Mouse (Mus musculus): ENCODE measurements around the gene Rps18. TPM values are rescaled to one million over a fixed set of nuclear protein-coding genes. Genes with fewer than 3 reads are reported as not detected.

Gene Rps18
- total and polyA plus RNA-seq, 3 experiments, result 286 to 1,183 TPM; not detected in 1

DNA sequence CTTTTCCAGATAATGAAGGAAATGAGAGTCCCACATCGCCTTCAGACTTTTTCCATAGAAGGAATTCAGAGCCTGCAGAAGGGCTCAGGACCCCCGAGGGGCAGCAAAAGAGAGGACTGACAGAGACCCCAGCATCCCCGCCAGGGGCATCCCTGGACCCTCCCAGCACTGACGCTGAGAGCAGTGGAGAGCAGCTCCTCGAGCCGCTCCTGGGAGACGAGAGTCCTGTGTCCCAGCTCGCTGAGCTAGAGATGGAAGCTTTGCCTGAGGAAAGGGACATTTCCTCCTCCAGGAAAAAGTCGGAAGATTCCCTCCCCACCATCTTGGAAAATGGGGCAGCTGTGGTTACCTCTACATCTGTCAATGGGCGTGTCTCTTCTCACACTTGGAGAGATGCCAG is 42.5 kb downstream of the Rps18 start:
- Histone ChIP-seq H3K4me1 (ENCODE audit: control insufficient read depth in 1 of 2, insufficient read depth in 2 of 2, low read length in 2 of 2) (peaks cover 4 to 16% of the 10 kb centered on the region in 2 experiments; a peak in 2 of 4 replicates), H3K79me2 (ENCODE audit: control insufficient read depth, insufficient read depth, low read length, poor library complexity) (peaks cover 37% of the 10 kb centered on the region), H3K4me3 (ENCODE audit: control insufficient read depth in 1 of 2, insufficient read depth in 1 of 2, low read depth in 2 of 2, low read length in 2 of 2) (no peak overlapping the region), H3K27ac (ENCODE audit: control insufficient read depth, low read depth, low read length) (no peak overlapping the region), H3K36me3 (ENCODE audit: control insufficient read depth in 1 of 2, insufficient read depth in 2 of 2, low read length in 2 of 2) (peaks cover 0 to 12% of the 10 kb centered on the region in 2 experiments), H3K27me3 (ENCODE audit: control insufficient read depth in 1 of 2, insufficient read depth in 2 of 2, low read length in 2 of 2) (no peaks in the 10 kb centered on the region), H3K9me3 (replicated peaks; ENCODE audit: insufficient read depth, low read length) (no peaks in the 10 kb centered on the region), H3K9ac (ENCODE audit: control insufficient read depth, low read depth, low read length, poor library complexity, severe bottlenecking) (no peak overlapping the region)
- TF ChIP-seq RAD21 (IDR thresholded peaks at IDR 0.05; ENCODE audit: low read depth, low read length) (no peak), MAFK (IDR thresholded peaks at IDR 0.05; ENCODE audit: borderline replicate concordance, low read depth, low read length) (no peak), TBP (IDR thresholded peaks at IDR 0.05; ENCODE audit: low read depth, low read length) (no peak), ELF1 (IDR thresholded peaks at IDR 0.05; ENCODE audit: low read depth, low read length) (no peak), ETS1 (IDR thresholded peaks at IDR 0.05; ENCODE audit: low read depth, low read length) (no peak)
- DNase-seq (ENCODE audit: low read depth, low spot score), result no peak

DNA sequence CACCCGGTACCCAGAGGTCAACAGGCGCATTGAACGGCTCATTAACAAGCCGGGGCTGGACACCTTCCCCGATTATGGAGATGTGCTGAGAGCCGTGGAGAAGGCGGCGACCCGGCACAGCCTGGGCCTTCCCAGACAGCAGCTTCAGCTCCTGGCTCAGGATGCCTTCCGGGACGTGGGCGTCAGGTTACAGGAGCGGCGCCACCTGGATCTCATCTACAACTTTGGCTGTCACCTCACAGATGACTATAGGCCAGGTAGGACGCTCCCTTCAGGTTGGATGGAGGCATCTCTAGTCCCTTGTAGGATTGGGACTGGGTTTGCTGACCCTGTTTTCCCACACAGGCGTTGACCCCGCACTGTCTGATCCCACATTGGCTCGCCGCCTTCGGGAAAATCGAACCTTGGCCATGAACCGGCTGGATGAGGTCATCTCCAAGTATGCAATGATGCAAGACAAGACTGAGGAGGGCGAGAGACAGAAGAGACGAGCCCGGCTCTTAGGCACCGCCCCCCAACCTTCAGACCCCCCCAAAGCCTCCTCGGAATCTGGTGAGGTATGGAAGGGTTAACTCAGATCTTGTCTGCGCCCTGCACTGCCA is 43.9 kb downstream of the Rps18 start:
- no peak for TF ChIP-seq ZMIZ1 (IDR thresholded peaks at IDR 0.05; ENCODE audit: low read depth, low read length)
- TF ChIP-seq SMC3 (IDR thresholded peaks at IDR 0.05; ENCODE audit: low read depth, low read length), result no peak
- no peak for TF ChIP-seq BHLHE40 (IDR thresholded peaks at IDR 0.05; ENCODE audit: borderline replicate concordance, low read depth, low read length)
- TF ChIP-seq E2F4 (IDR thresholded peaks at IDR 0.05; ENCODE audit: borderline replicate concordance, low read depth, low read length), result no peak
- TF ChIP-seq JUND (IDR thresholded peaks at IDR 0.05; ENCODE audit: low read depth, low read length), result no peak
- DNase-seq (ENCODE audit: low read depth, low spot score), result no peak
- no peak overlapping the region for H3K9ac ChIP-seq (ENCODE audit: control insufficient read depth, low read depth, low read length, poor library complexity, severe bottlenecking)
- H3K4me1 ChIP-seq (ENCODE audit: control insufficient read depth in 1 of 2, insufficient read depth in 2 of 2, low read length in 2 of 2), result peaks cover 4 to 20% of the 10 kb centered on the region in 2 experiments; a peak in 3 of 4 replicates
- H3K9me3 ChIP-seq (replicated peaks; ENCODE audit: insufficient read depth, low read length), result no peaks in the 10 kb centered on the region
- H3K27ac ChIP-seq (ENCODE audit: control insufficient read depth, low read depth, low read length), result no peak overlapping the region
- H3K27me3 ChIP-seq (ENCODE audit: control insufficient read depth in 1 of 2, insufficient read depth in 2 of 2, low read length in 2 of 2), result no peaks in the 10 kb centered on the region
- no peak overlapping the region for H3K4me3 ChIP-seq (ENCODE audit: control insufficient read depth in 1 of 2, insufficient read depth in 1 of 2, low read depth in 2 of 2, low read length in 2 of 2)
- H3K36me3 ChIP-seq (ENCODE audit: control insufficient read depth in 1 of 2, insufficient read depth in 2 of 2, low read length in 2 of 2), result peaks cover 0 to 16% of the 10 kb centered on the region in 2 experiments
- peaks cover 36% of the 10 kb centered on the region for H3K79me2 ChIP-seq (ENCODE audit: control insufficient read depth, insufficient read depth, low read length, poor library complexity)

DNA sequence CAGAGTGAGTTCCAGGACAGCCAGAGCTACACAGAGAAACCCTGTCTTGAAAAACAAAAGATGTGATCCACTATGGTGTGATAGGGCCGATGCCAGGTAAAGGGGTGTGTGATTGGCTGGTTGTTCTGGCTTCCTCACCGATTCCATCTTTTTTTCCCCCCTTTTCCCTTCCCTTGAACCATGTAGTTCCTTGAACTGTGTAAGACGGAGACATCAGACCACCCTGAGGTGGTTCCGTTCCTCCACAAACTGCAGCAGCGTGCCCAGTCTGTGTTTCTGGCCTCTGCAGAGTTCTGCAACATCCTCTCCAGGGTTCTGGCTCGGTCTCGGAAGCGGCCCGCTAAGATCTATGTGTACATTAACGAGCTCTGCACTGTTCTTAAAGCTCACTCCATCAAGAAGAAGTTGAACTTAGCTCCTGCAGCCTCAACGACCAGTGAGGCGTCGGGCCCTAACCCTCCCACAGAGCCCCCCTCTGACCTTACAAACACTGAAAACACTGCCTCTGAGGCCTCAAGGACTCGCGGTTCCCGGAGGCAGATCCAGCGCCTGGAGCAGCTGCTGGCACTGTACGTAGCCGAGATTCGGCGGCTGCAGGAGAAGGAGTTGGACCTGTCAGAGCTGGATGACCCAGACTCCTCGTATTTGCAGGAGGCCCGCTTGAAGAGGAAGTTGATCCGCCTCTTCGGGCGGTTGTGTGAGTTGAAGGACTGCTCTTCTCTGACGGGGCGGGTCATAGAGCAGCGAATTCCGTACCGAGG is 44.6 kb downstream of the Rps18 start:
- no peak overlapping the region for H3K9ac ChIP-seq (ENCODE audit: control insufficient read depth, low read depth, low read length, poor library complexity, severe bottlenecking)
- TF ChIP-seq MYC (IDR thresholded peaks at IDR 0.05; ENCODE audit: low read depth, low read length) (no peak), USF2 (IDR thresholded peaks at IDR 0.05; ENCODE audit: borderline replicate concordance in 1 of 2, insufficient read depth in 1 of 2, low read depth in 1 of 2, low read length in 2 of 2) (no peak), USF1 (IDR thresholded peaks at IDR 0.05; ENCODE audit: low read depth, low read length) (no peak), ZMIZ1 (IDR thresholded peaks at IDR 0.05; ENCODE audit: low read depth, low read length) (no peak), ZC3H11A (IDR thresholded peaks at IDR 0.05; ENCODE audit: low read depth, low read length) (no peak), GABPA (IDR thresholded peaks at IDR 0.05; ENCODE audit: low read depth, low read length) (no peak), GATA1 (IDR thresholded peaks at IDR 0.05; ENCODE audit: low read depth, low read length) (no peak), MAZ (IDR thresholded peaks at IDR 0.05; ENCODE audit: low read depth, low read length) (no peak), ZNF384 (IDR thresholded peaks at IDR 0.05; ENCODE audit: low read depth, low read length) (no peak), RCOR1 (IDR thresholded peaks at IDR 0.05; ENCODE audit: low read depth, low read length) (no peak), CTCF (IDR thresholded peaks at IDR 0.05 in 2 of 3, conservative IDR thresholded peaks at IDR 0.05 in 1 of 3; ENCODE audit: control insufficient read depth in 1 of 3, insufficient read depth in 1 of 3, low read depth in 2 of 3, low read length in 3 of 3, poor library complexity in 1 of 3, severe bottlenecking in 1 of 3) (no peak), MAFK (IDR thresholded peaks at IDR 0.05; ENCODE audit: borderline replicate concordance, low read depth, low read length) (no peak), KAT2A (conservative IDR thresholded peaks at IDR 0.05; ENCODE audit: low read depth, low read length) (no peak), EP300 (IDR thresholded peaks at IDR 0.05; ENCODE audit: low read depth in 1 of 2, low read length in 2 of 2) (no peak), TBP (IDR thresholded peaks at IDR 0.05; ENCODE audit: low read depth, low read length) (no peak), TAL1 (IDR thresholded peaks at IDR 0.05; ENCODE audit: low read length) (no peak), JUND (IDR thresholded peaks at IDR 0.05; ENCODE audit: low read depth, low read length) (no peak)
- H3K27me3 ChIP-seq (ENCODE audit: control insufficient read depth in 1 of 2, insufficient read depth in 2 of 2, low read length in 2 of 2), result no peaks in the 10 kb centered on the region
- peaks cover 0 to 16% of the 10 kb centered on the region in 2 experiments for H3K36me3 ChIP-seq (ENCODE audit: control insufficient read depth in 1 of 2, insufficient read depth in 2 of 2, low read length in 2 of 2)
- no peaks in the 10 kb centered on the region for H3K9me3 ChIP-seq (replicated peaks; ENCODE audit: insufficient read depth, low read length)
- no peak overlapping the region for H3K4me3 ChIP-seq (ENCODE audit: control insufficient read depth in 1 of 2, insufficient read depth in 1 of 2, low read depth in 2 of 2, low read length in 2 of 2)
- peaks cover 32% of the 10 kb centered on the region for H3K79me2 ChIP-seq (ENCODE audit: control insufficient read depth, insufficient read depth, low read length, poor library complexity)
- H3K4me1 ChIP-seq (ENCODE audit: control insufficient read depth in 1 of 2, insufficient read depth in 2 of 2, low read length in 2 of 2), result peaks cover 4 to 20% of the 10 kb centered on the region in 2 experiments; a peak in 3 of 4 replicates
- no peak overlapping the region for H3K27ac ChIP-seq (ENCODE audit: control insufficient read depth, low read depth, low read length)
- DNase-seq (ENCODE audit: low read depth, low spot score), result no peak

Measured in MEL (cell line).